ENCODE assay signal across 8 mouse cellular contexts in the genomic region with DNA sequence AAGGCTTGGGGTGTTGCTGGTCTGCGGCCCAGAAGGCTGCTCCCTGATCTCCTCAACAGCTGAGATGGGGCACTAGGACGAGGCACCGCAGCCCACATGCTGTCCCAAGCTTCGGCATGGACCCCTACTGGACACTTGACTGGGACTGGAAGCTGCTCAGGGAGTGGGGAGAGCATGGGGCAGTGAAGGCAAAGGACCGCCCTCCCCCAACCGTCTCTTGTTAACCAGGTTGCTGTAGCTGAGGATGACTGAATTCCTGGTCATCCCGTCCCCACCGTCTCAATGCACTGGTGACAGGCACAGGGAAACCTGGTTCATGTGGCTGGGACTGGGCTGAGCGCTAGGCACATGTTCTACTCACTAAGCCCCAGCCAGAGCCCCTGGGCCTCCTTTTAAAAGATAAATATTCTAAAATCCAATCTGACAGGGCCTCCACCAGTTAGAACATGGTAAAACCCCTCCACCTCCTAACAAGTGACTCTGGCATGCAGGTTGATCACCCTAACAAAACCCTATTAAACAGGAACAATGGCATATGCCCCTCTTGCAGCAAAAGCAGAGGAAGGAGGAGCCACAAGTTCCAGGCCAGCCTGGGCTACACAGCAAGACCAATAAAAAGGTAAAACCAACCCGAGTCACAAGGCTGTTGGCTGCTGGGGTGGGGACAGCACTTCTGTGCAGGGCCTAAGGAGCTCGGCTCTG. TPM values are rescaled to one million over a fixed set of nuclear protein-coding genes. Genes with fewer than 3 reads are reported as not detected.
DNase-seq lines count a peak whose midpoint lies in the region; ATAC-seq and TF ChIP-seq lines count a peak whose summit lies in the region.

No protein-coding gene starts in this region.

- no peak for DNase-seq in kidney, postnatal 0 days (ENCODE audit: low spot score)
- no peak for DNase-seq in kidney, postnatal 4 days
- no peak for DNase-seq in spleen, postnatal 14 days (ENCODE audit: low spot score in 2 of 2)
- DNase-seq in left cerebral cortex, adult 2 months (ENCODE audit: extremely low spot score in 1 of 2, low spot score in 2 of 2) = no peak
- DNase-seq in gastrocnemius, postnatal 36 days = no peak

- H3K27ac ChIP-seq in kidney, postnatal 0 days = peak overlapping the region; percentile 98; the same call in 1 of the 2 replicates
- H3K27ac ChIP-seq in embryonic facial prominence, embryonic 13.5 days = 0 out of 2 replicates have a peak overlapping the region, but pooled peaks have one; percentile 99
- H3K27ac ChIP-seq in intestine, postnatal 0 days (ENCODE audit: low read depth, low read length) = no peak overlapping the region
- H3K27ac ChIP-seq in neural tube, embryonic 13.5 days (replicated peaks) = peak overlapping the region; percentile 100
- H3K27ac ChIP-seq in left cerebral cortex, adult 2 months = no peak overlapping the region

- H3K9ac ChIP-seq in kidney, postnatal 0 days (ENCODE audit: low read depth, low read length) = peak overlapping the region; percentile 91; the same call in 1 of the 2 replicates
- peak overlapping the region; percentile 96 for H3K9ac ChIP-seq in embryonic facial prominence, embryonic 13.5 days
- no peak overlapping the region for H3K9ac ChIP-seq in intestine, postnatal 0 days (ENCODE audit: low read depth, low read length)
- H3K9ac ChIP-seq in neural tube, embryonic 13.5 days = peak overlapping the region; percentile 95

- no peak for ATAC-seq in kidney, postnatal 0 days (replicated peaks; ENCODE audit: low FRiP score, low read depth)
- ATAC-seq in embryonic facial prominence, embryonic 13.5 days (ENCODE audit: insufficient number of reproducible peaks, insufficient read depth, low FRiP score, low TSS enrichment, low read depth) = no peak
- ATAC-seq in intestine, postnatal 0 days = no peak
- no peak for ATAC-seq in neural tube, embryonic 13.5 days (ENCODE audit: low read depth)

- peaks cover 33% of the 10 kb centered on the region for H3K36me3 ChIP-seq in kidney, postnatal 0 days (ENCODE audit: insufficient read depth, low read length)
- peaks cover 67% of the 10 kb centered on the region for H3K36me3 ChIP-seq in embryonic facial prominence, embryonic 13.5 days
- H3K36me3 ChIP-seq in intestine, postnatal 0 days (ENCODE audit: control insufficient read depth, insufficient read depth) = peaks cover 44% of the 10 kb centered on the region
- peaks cover 53% of the 10 kb centered on the region for H3K36me3 ChIP-seq in neural tube, embryonic 13.5 days

- H3K4me1 ChIP-seq in kidney, postnatal 0 days (replicated peaks; ENCODE audit: insufficient read depth, low read length) = peaks cover 14% of the 10 kb centered on the region
- peaks cover 25% of the 10 kb centered on the region for H3K4me1 ChIP-seq in embryonic facial prominence, embryonic 13.5 days
- peaks cover 6% of the 10 kb centered on the region for H3K4me1 ChIP-seq in intestine, postnatal 0 days (replicated peaks; ENCODE audit: control insufficient read depth, insufficient read depth, low read length)
- peaks cover 37% of the 10 kb centered on the region for H3K4me1 ChIP-seq in neural tube, embryonic 13.5 days (replicated peaks)

- intact Hi-C loops in left cerebral cortex, adult 2 months (cut with DNase I) = no loop called here
- intact Hi-C loops in gastrocnemius, postnatal 36 days (cut with DNase I) = no loop called here

- TF ChIP-seq CTCF in kidney, postnatal 0 days (IDR thresholded peaks at IDR 0.05; ENCODE audit: low read depth) = no peak
- no peak for TF ChIP-seq CTCF in intestine, postnatal 0 days (IDR thresholded peaks at IDR 0.05; ENCODE audit: low read depth)
- no peak for TF ChIP-seq CTCF in left cerebral cortex, adult 2 months (IDR thresholded peaks at IDR 0.05)

- H3K27me3 ChIP-seq in kidney, postnatal 0 days (ENCODE audit: insufficient read depth, low read length) = no peaks in the 10 kb centered on the region
- H3K27me3 ChIP-seq in embryonic facial prominence, embryonic 13.5 days = no peaks in the 10 kb centered on the region
- no peaks in the 10 kb centered on the region for H3K27me3 ChIP-seq in intestine, postnatal 0 days (replicated peaks; ENCODE audit: control insufficient read depth, insufficient read depth, low read length)
- no peaks in the 10 kb centered on the region for H3K27me3 ChIP-seq in neural tube, embryonic 13.5 days

- H3K4me3 ChIP-seq in kidney, postnatal 0 days (replicated peaks; ENCODE audit: low read depth, low read length) = no peak overlapping the region
- H3K4me3 ChIP-seq in embryonic facial prominence, embryonic 13.5 days = peak overlapping the region; percentile 70
- H3K4me3 ChIP-seq in intestine, postnatal 0 days (ENCODE audit: low read depth, low read length) = no peak overlapping the region
- H3K4me3 ChIP-seq in neural tube, embryonic 13.5 days = peak overlapping the region; percentile 76
- H3K4me3 ChIP-seq in left cerebral cortex, adult 2 months = no peak overlapping the region

- no peaks in the 10 kb centered on the region for H3K9me3 ChIP-seq in kidney, postnatal 0 days (replicated peaks; ENCODE audit: low read length)
- H3K9me3 ChIP-seq in embryonic facial prominence, embryonic 13.5 days = no peaks in the 10 kb centered on the region
- H3K9me3 ChIP-seq in intestine, postnatal 0 days (ENCODE audit: control insufficient read depth) = no peaks in the 10 kb centered on the region
- H3K9me3 ChIP-seq in neural tube, embryonic 13.5 days = no peaks in the 10 kb centered on the region

- WGBS in kidney, postnatal 0 days = 83% methylated on average over 11 of the region's 11 CpGs
- 93% methylated on average over 11 of the region's 11 CpGs for WGBS in embryonic facial prominence, embryonic 13.5 days
- WGBS in intestine, postnatal 0 days = 76% methylated on average over 11 of the region's 11 CpGs
- WGBS in neural tube, embryonic 13.5 days = 88% methylated on average over 11 of the region's 11 CpGs

- peak overlapping the region; percentile 83; the same call in 1 of the 2 replicates for H3K4me2 ChIP-seq in kidney, postnatal 0 days (ENCODE audit: low read length)
- H3K4me2 ChIP-seq in embryonic facial prominence, embryonic 13.5 days = peak overlapping the region; percentile 79
- peak overlapping the region; percentile 82; the same call in 1 of the 2 replicates for H3K4me2 ChIP-seq in intestine, postnatal 0 days (replicated peaks; ENCODE audit: low read depth)
- H3K4me2 ChIP-seq in neural tube, embryonic 13.5 days = peak overlapping the region; percentile 96

RNA-seq across cellular contexts. Expression of gene Mbd3, which starts 2.4 kb away (rescaled TPM):
- polyA plus RNA-seq in kidney, postnatal 0 days (2015; fragmentation: Nextera tagmentation; extraction: Ambion mirVana) = 163 and 165 TPM in 2 replicates
- 263 and 297 TPM in 2 replicates for polyA plus RNA-seq in embryonic facial prominence, embryonic 13.5 days (2015; fragmentation: Nextera tagmentation; extraction: Ambion mirVana)
- polyA plus RNA-seq in intestine, postnatal 0 days (2015; fragmentation: Nextera tagmentation; extraction: Ambion mirVana) = 48.0 and 51.0 TPM in 2 replicates
- polyA plus RNA-seq in neural tube, embryonic 13.5 days (2015; fragmentation: Nextera tagmentation; extraction: Ambion mirVana) = 238 and 241 TPM in 2 replicates
- total RNA-seq in left cerebral cortex, adult 2 months (2021) = 100 to 1,000 TPM; 139 to 150 TPM
- 10 to 100 TPM; 95.1 to 99.9 TPM for total RNA-seq in gastrocnemius, postnatal 36 days (2021)

RNA-seq across cellular contexts. Expression of gene Mex3d, which starts 9.5 kb away (rescaled TPM):
- 6.6 and 7.8 TPM in 2 replicates for polyA plus RNA-seq in kidney, postnatal 0 days (2015; fragmentation: Nextera tagmentation; extraction: Ambion mirVana)
- polyA plus RNA-seq in embryonic facial prominence, embryonic 13.5 days (2015; fragmentation: Nextera tagmentation; extraction: Ambion mirVana) = 8.9 and 10.4 TPM in 2 replicates
- polyA plus RNA-seq in intestine, postnatal 0 days (2015; fragmentation: Nextera tagmentation; extraction: Ambion mirVana) = 3.2 and 4.2 TPM in 2 replicates
- 15.6 and 16.7 TPM in 2 replicates for polyA plus RNA-seq in neural tube, embryonic 13.5 days (2015; fragmentation: Nextera tagmentation; extraction: Ambion mirVana)
- 10 to 100 TPM; 19.2 to 20.6 TPM for total RNA-seq in left cerebral cortex, adult 2 months (2021)
- 1 to 10 TPM; 3.4 to 4.5 TPM for total RNA-seq in gastrocnemius, postnatal 36 days (2021)

RNA-seq across cellular contexts. Expression of gene Uqcr11, which starts 9.7 kb away (rescaled TPM):
- 1,117 and 1,253 TPM in 2 replicates for polyA plus RNA-seq in kidney, postnatal 0 days (2015; fragmentation: Nextera tagmentation; extraction: Ambion mirVana)
- 447 and 479 TPM in 2 replicates for polyA plus RNA-seq in embryonic facial prominence, embryonic 13.5 days (2015; fragmentation: Nextera tagmentation; extraction: Ambion mirVana)
- 1,032 and 1,082 TPM in 2 replicates for polyA plus RNA-seq in intestine, postnatal 0 days (2015; fragmentation: Nextera tagmentation; extraction: Ambion mirVana)
- polyA plus RNA-seq in neural tube, embryonic 13.5 days (2015; fragmentation: Nextera tagmentation; extraction: Ambion mirVana) = 462 and 574 TPM in 2 replicates
- total RNA-seq in left cerebral cortex, adult 2 months (2021) = 100 to 1,000 TPM; 373 to 394 TPM
- 100 to 1,000 TPM; 825 to 866 TPM for total RNA-seq in gastrocnemius, postnatal 36 days (2021)

RNA-seq across cellular contexts. Expression of gene Tcf3, which starts 36.5 kb away (rescaled TPM):
- polyA plus RNA-seq in kidney, postnatal 0 days (2015; fragmentation: Nextera tagmentation; extraction: Ambion mirVana) = 76.4 and 83.7 TPM in 2 replicates
- polyA plus RNA-seq in embryonic facial prominence, embryonic 13.5 days (2015; fragmentation: Nextera tagmentation; extraction: Ambion mirVana) = 162 and 183 TPM in 2 replicates
- polyA plus RNA-seq in intestine, postnatal 0 days (2015; fragmentation: Nextera tagmentation; extraction: Ambion mirVana) = 34.1 and 34.5 TPM in 2 replicates
- polyA plus RNA-seq in neural tube, embryonic 13.5 days (2015; fragmentation: Nextera tagmentation; extraction: Ambion mirVana) = 62.1 and 70.4 TPM in 2 replicates
- 10 to 100 TPM; 28.9 to 30.1 TPM for total RNA-seq in left cerebral cortex, adult 2 months (2021)
- 10 to 100 TPM; 11.0 to 12.0 TPM for total RNA-seq in gastrocnemius, postnatal 36 days (2021)

RNA-seq across cellular contexts. Expression of gene Plk5, which starts 40.7 kb away (rescaled TPM):
- polyA plus RNA-seq in kidney, postnatal 0 days (2015; fragmentation: Nextera tagmentation; extraction: Ambion mirVana) = 0.51 and 1.0 TPM in 2 replicates
- 1.8 and 2.6 TPM in 2 replicates for polyA plus RNA-seq in embryonic facial prominence, embryonic 13.5 days (2015; fragmentation: Nextera tagmentation; extraction: Ambion mirVana)
- polyA plus RNA-seq in intestine, postnatal 0 days (2015; fragmentation: Nextera tagmentation; extraction: Ambion mirVana) = 0.09 and 0.20 TPM in 2 replicates
- 1.0 and 1.5 TPM in 2 replicates for polyA plus RNA-seq in neural tube, embryonic 13.5 days (2015; fragmentation: Nextera tagmentation; extraction: Ambion mirVana)
- total RNA-seq in left cerebral cortex, adult 2 months (2021) = 10 to 100 TPM; 27.3 to 37.9 TPM
- under 1 TPM; 0.15 to 0.20 TPM for total RNA-seq in gastrocnemius, postnatal 36 days (2021)

Comparison
In these comparisons a context has a peak if more than half of its experiments do, and no peak if none do; other contexts are left out.
1. H3K27ac ChIP-seq: peak in kidney, postnatal 0 days (single experiment), embryonic facial prominence, embryonic 13.5 days (single experiment) and neural tube, embryonic 13.5 days (single experiment); none in intestine, postnatal 0 days (single experiment) and left cerebral cortex, adult 2 months (single experiment).
2. H3K4me3 ChIP-seq: peak in embryonic facial prominence, embryonic 13.5 days (single experiment) and neural tube, embryonic 13.5 days (single experiment); none in kidney, postnatal 0 days (single experiment), intestine, postnatal 0 days (single experiment) and left cerebral cortex, adult 2 months (single experiment).
3. Peak in every context shown above with its lines, with median percentiles within 50 percentile points of each other: H3K4me2 ChIP-seq.